Mouse (Mus musculus) liver, embryonic 14.5 days (tissue): ENCODE results near the gene Arhgef40. TPM values are rescaled to one million over a fixed set of nuclear protein-coding genes. Genes with fewer than 3 reads are reported as not detected.

ENCODE experiments used
- ATAC-seq: fragments of 200-750 bp; cut with Nextera tagmentation; 2 replicates; pipeline ENCODE4 v1.8.0; 2017; ENCODE audit warnings: moderate number of reproducible peaks, mild to moderate bottlenecking, moderate library complexity; ENCODE audit not compliant: insufficient read depth
- DNase-seq, 3 experiments: peaks; one replicate each; pipeline ENCODE4 v3.0.0-alpha.2; 2012 to 2013; ENCODE audit warnings: low read depth in 3 of 3, low spot score in 3 of 3
- H3K27ac ChIP-seq: fragments of 300-500 bp; sonication (generic); 2 replicates; pipeline ENCODE4 v1.5.1; 2014; ENCODE audit warnings: moderate library complexity, mild to moderate bottlenecking, control low read depth, inconsistent platforms
- H3K27me3 ChIP-seq: fragments of 300-500 bp; sonication (generic); 2 replicates; pipeline ENCODE4 v1.6.1; 2014; ENCODE audit warnings: mild to moderate bottlenecking, low read length, moderate library complexity; ENCODE audit not compliant: control insufficient read depth, insufficient read depth
- H3K36me3 ChIP-seq: fragments of 300-500 bp; sonication (generic); replicated peaks from 2 replicates; pipeline ENCODE4 v1.6.1; 2014; ENCODE audit warnings: low read depth; ENCODE audit not compliant: control insufficient read depth, insufficient read depth
- H3K4me1 ChIP-seq, 2 experiments: fragments of 200-500 bp in 1 of 2; fragments of 300-500 bp in 1 of 2; sonication (generic) in 1 of 2; replicated peaks; 2 replicates each; pipeline ENCODE4 v1.6.1; 2012 to 2014; ENCODE audit warnings: antibody characterized with exemption in 1 of 2, inconsistent platforms in 1 of 2, low read length in 1 of 2; ENCODE audit not compliant: control insufficient read depth in 2 of 2, insufficient read depth in 2 of 2
- H3K4me2 ChIP-seq: fragments of 300-500 bp; sonication (generic); 2 replicates; pipeline ENCODE4 v1.6.1; 2014; ENCODE audit warnings: low read depth, mild to moderate bottlenecking, control low read depth, moderate library complexity
- H3K4me3 ChIP-seq, 2 experiments: fragments of 200-500 bp in 1 of 2; fragments of 300-500 bp in 1 of 2; sonication (generic) in 1 of 2; 2 replicates each; pipeline ENCODE4 v1.5.1; 2012 to 2014; ENCODE audit warnings: low read depth in 2 of 2, low read length in 2 of 2, mild to moderate bottlenecking in 2 of 2, control low read depth in 1 of 2, inconsistent platforms in 1 of 2, moderate library complexity in 1 of 2; ENCODE audit not compliant: insufficient read depth in 1 of 2
- H3K9ac ChIP-seq: fragments of 300-500 bp; sonication (generic); replicated peaks from 2 replicates; pipeline ENCODE4 v1.6.1; 2014; ENCODE audit warnings: mild to moderate bottlenecking, control low read depth, moderate library complexity
- H3K9me3 ChIP-seq: fragments of 300-500 bp; sonication (generic); 2 replicates; pipeline ENCODE4 v1.6.1; 2016; ENCODE audit warnings: low read length, mixed read lengths; ENCODE audit not compliant: control insufficient read depth
- CTCF ChIP-seq: IDR thresholded peaks from 2 replicates; pipeline ENCODE4 v1.5.1; 2016; ENCODE audit warnings: antibody characterized with exemption, low read depth, control low read depth
- EP300 ChIP-seq: IDR thresholded peaks from 2 replicates; pipeline ENCODE4 v1.6.1; 2016; ENCODE audit warnings: antibody characterized with exemption, low read depth
- WGBS: fragments of 180-500 bp; shearing (Covaris S2); extraction: QIAGEN DNeasy Blood & Tissue Kit; methylation state at CpG from one replicate; pipeline ENCODE4 v1.1.7; 2014; ENCODE audit not compliant: insufficient replicate concordance; 5-methylcytosine and 5-hydroxymethylcytosine counted together
- polyA plus RNA-seq, 2 experiments: library from polyadenylated mRNA; depleted of rRNA in 1 of 2; stranded (reverse) in 1 of 2; unstranded in 1 of 2; fragments of >200 nt; fragmentation: Nextera tagmentation in 1 of 2; extraction: Ambion mirVana in 1 of 2; gene quantifications; 2 replicates each; pipeline versions ENCODE4 v1.2.1 to v1.2.3; 2012 to 2014

Arhgef40 gene
- polyA plus RNA-seq, 2 experiments, result 9.4 to 15.3 TPM

GRCm38 (mm10) chr14:52014271-52014760 is 29.8 kb downstream of the Arhgef40 start:
- Histone ChIP-seq H3K4me2 (peak overlapping the region; percentile 90), H3K4me1 (peaks cover 22 to 28% of the 10 kb centered on the region in 2 experiments), H3K9me3 (no peaks in the 10 kb centered on the region), H3K36me3 (no peaks in the 10 kb centered on the region), H3K27ac (no peak overlapping the region), H3K9ac (peak overlapping the region; percentile 72), H3K27me3 (no peaks in the 10 kb centered on the region), H3K4me3 (peak overlapping the region; percentile 67 to 69; a peak in 3 of 4 replicates)
- 2% methylated on average over 45 of the region's 80 CpGs for WGBS
- DNase-seq, result no peak
- TF ChIP-seq CTCF, result no peak
- TF ChIP-seq EP300, result no peak
- peak; percentile 14; the same call in 1 of the 2 replicates for ATAC-seq

- peak overlapping the region; percentile 72 for H3K9ac ChIP-seq
- H3K9me3 ChIP-seq, result no peaks in the 10 kb centered on the region
- TF ChIP-seq CTCF (no peak), EP300 (no peak)
- H3K36me3 ChIP-seq, result no peaks in the 10 kb centered on the region
- no peaks in the 10 kb centered on the region for H3K27me3 ChIP-seq
- peak overlapping the region; percentile 67 to 69 for H3K4me3 ChIP-seq
- H3K4me2 ChIP-seq, result peak overlapping the region; percentile 90
- DNase-seq (no peak), ATAC-seq (no peak)
- WGBS, result 1% methylated on average over 27 of the region's 28 CpGs
- peaks cover 22 to 28% of the 10 kb centered on the region in 2 experiments for H3K4me1 ChIP-seq
- H3K27ac ChIP-seq, result peak overlapping the region; percentile 6
Measured at GRCm38 (mm10) chr14:52014761-52015311, 30.3 kb downstream of the Arhgef40 start.

GRCm38 (mm10) chr14:52015445-52016100 is 31.1 kb downstream of the Arhgef40 start, which contains the start of gene Tmem253:
Gene Tmem253, plus strand, starts transcription at chr14:52015658.
- Histone ChIP-seq H3K9ac (peak within 1 kb of the TSS; percentile 72), H3K9me3 (no peaks in the 10 kb centered on the region), H3K4me3 (peak within 1 kb of the TSS; percentile 67 to 69), H3K36me3 (no peaks in the 10 kb centered on the region), H3K27ac (peak within 1 kb of the TSS; percentile 6), H3K27me3 (no peaks in the 10 kb centered on the region), H3K4me2 (peak within 1 kb of the TSS; percentile 90), H3K4me1 (peaks cover 22 to 29% of the 10 kb centered on the region in 2 experiments)
- DNase-seq (no peak), ATAC-seq (no peak)
- TF ChIP-seq CTCF, result no peak
- TF ChIP-seq EP300, result no peak
- WGBS, result 24% methylated on average over 6 of the region's 6 CpGs

- no peaks in the 10 kb centered on the region for H3K27me3 ChIP-seq
- peaks cover 34 to 42% of the 10 kb centered on the region in 2 experiments for H3K4me1 ChIP-seq
- no peaks in the 10 kb centered on the region for H3K36me3 ChIP-seq
- 83% methylated on average over 13 of the region's 13 CpGs for WGBS
- DNase-seq (no peak), ATAC-seq (no peak)
- TF ChIP-seq CTCF (no peak), EP300 (no peak)
- H3K4me2 ChIP-seq, result no peak overlapping the region
- no peak overlapping the region for H3K4me3 ChIP-seq
- no peak overlapping the region for H3K27ac ChIP-seq
- no peaks in the 10 kb centered on the region for H3K9me3 ChIP-seq
- H3K9ac ChIP-seq, result no peak overlapping the region; the same call in 1 of the 2 replicates
Measured at GRCm38 (mm10) chr14:52016625-52017405, 32.3 kb downstream of the Arhgef40 start.
